Mouse (Mus musculus) liver, embryonic 12.5 days (tissue): ENCODE measurements around the gene Acot8. TPM values are rescaled to one million over a fixed set of nuclear protein-coding genes. Genes with fewer than 3 reads are reported as not detected.

Source experiments
- ATAC-seq: fragments of 200-750 bp; cut with Nextera tagmentation; 2 replicates; pipeline ENCODE4 v1.8.0; 2017; ENCODE audit warnings: moderate number of reproducible peaks, mild to moderate bottlenecking, moderate library complexity
- H3K27ac ChIP-seq: fragments of 300-500 bp; sonication (generic); 2 replicates; pipeline ENCODE4 v1.5.1; 2016; ENCODE audit warnings: mild to moderate bottlenecking
- H3K27me3 ChIP-seq: fragments of 300-500 bp; sonication (generic); replicated peaks from 2 replicates; pipeline ENCODE4 v1.6.1; 2016; ENCODE audit warnings: mild to moderate bottlenecking, moderate library complexity
- H3K36me3 ChIP-seq: fragments of 300-500 bp; sonication (generic); 2 replicates; pipeline ENCODE4 v1.6.1; 2016; ENCODE audit warnings: mild to moderate bottlenecking, moderate library complexity
- H3K4me1 ChIP-seq: fragments of 300-500 bp; sonication (generic); 2 replicates; pipeline ENCODE4 v1.6.1; 2016
- H3K4me2 ChIP-seq: fragments of 300-500 bp; sonication (generic); 2 replicates; pipeline ENCODE4 v1.6.1; 2016; ENCODE audit warnings: mild to moderate bottlenecking, moderate library complexity
- H3K4me3 ChIP-seq: fragments of 300-500 bp; sonication (generic); 2 replicates; pipeline ENCODE4 v1.5.1; 2016; ENCODE audit warnings: mild to moderate bottlenecking, moderate library complexity
- H3K9ac ChIP-seq: fragments of 300-500 bp; sonication (generic); 2 replicates; pipeline ENCODE4 v1.6.1; 2016; ENCODE audit warnings: mild to moderate bottlenecking, moderate library complexity
- H3K9me3 ChIP-seq: fragments of 300-500 bp; sonication (generic); replicated peaks from 2 replicates; pipeline ENCODE4 v1.6.1; 2016; ENCODE audit warnings: mild to moderate bottlenecking, moderate library complexity
- whole genome bisulfite sequencing: fragments of 180-500 bp; shearing (Covaris S2); methylation state at CpG from one replicate; pipeline ENCODE4 v1.1.7; 2016; ENCODE audit not compliant: insufficient replicate concordance; 5-methylcytosine and 5-hydroxymethylcytosine counted together
- polyA plus RNA-seq: library from polyadenylated mRNA; unstranded; fragments of >200 nt; fragmentation: Nextera tagmentation; extraction: Ambion mirVana; gene quantifications from 2 replicates; pipeline ENCODE4 v1.2.1, GENCODE M21; 2016

Gene Acot8
- polyA plus RNA-seq, 1 experiment from 2014 or later, result 21.5 TPM

GRCm38 (mm10) chr2:164827146-164827850 lies 22.6 kb upstream of the Acot8 start:
- no peaks in the 10 kb centered on the region for H3K9me3 ChIP-seq
- no peak for ATAC-seq
- no peak overlapping the region for H3K4me3 ChIP-seq
- H3K36me3 ChIP-seq, result peaks cover 36% of the 10 kb centered on the region
- peaks cover 31% of the 10 kb centered on the region for H3K4me1 ChIP-seq
- H3K27me3 ChIP-seq, result no peaks in the 10 kb centered on the region
- H3K27ac ChIP-seq, result peak overlapping the region; percentile 15; the same call in 1 of the 2 replicates
- H3K4me2 ChIP-seq, result 0 out of 2 replicates have a peak overlapping the region, but pooled peaks have one; percentile 7
- H3K9ac ChIP-seq, result no peak overlapping the region
- 68% methylated on average over 16 of the region's 16 CpGs for whole genome bisulfite sequencing

GRCm38 (mm10) chr2:164825521-164825920 lies 20.8 kb upstream of the Acot8 start:
- Histone ChIP-seq H3K36me3 (peaks cover 49% of the 10 kb centered on the region), H3K27ac (no peak overlapping the region), H3K9ac (no peak overlapping the region), H3K4me2 (no peak overlapping the region), H3K9me3 (no peaks in the 10 kb centered on the region), H3K4me1 (peaks cover 35% of the 10 kb centered on the region), H3K27me3 (no peaks in the 10 kb centered on the region), H3K4me3 (no peak overlapping the region)
- 94% methylated on average over 17 of the region's 17 CpGs for WGBS
- no peak for ATAC-seq

GRCm38 (mm10) chr2:164823969-164824368 lies 19.3 kb upstream of the Acot8 start:
- peak overlapping the region; percentile 84 for H3K4me2 ChIP-seq
- H3K4me3 ChIP-seq, result peak overlapping the region; percentile 76
- peaks cover 57% of the 10 kb centered on the region for H3K36me3 ChIP-seq
- peaks cover 35% of the 10 kb centered on the region for H3K4me1 ChIP-seq
- no peaks in the 10 kb centered on the region for H3K9me3 ChIP-seq
- ATAC-seq, result no peak
- peak overlapping the region; percentile 83; the same call in 1 of the 2 replicates for H3K9ac ChIP-seq
- 82% methylated on average over 4 of the region's 4 CpGs for WGBS
- no peaks in the 10 kb centered on the region for H3K27me3 ChIP-seq
- H3K27ac ChIP-seq, result no peak overlapping the region

GRCm38 (mm10) chr2:164823181-164823585 lies 18.5 kb upstream of the Acot8 start:
- H3K27me3 ChIP-seq, result no peaks in the 10 kb centered on the region
- under 1% methylated on average over 10 of the region's 10 CpGs for WGBS
- H3K4me1 ChIP-seq, result peaks cover 36% of the 10 kb centered on the region
- H3K4me2 ChIP-seq, result peak overlapping the region; percentile 84
- peaks cover 56% of the 10 kb centered on the region for H3K36me3 ChIP-seq
- peak overlapping the region; percentile 83 for H3K9ac ChIP-seq
- peak overlapping the region; percentile 76 for H3K4me3 ChIP-seq
- ATAC-seq, result peak; percentile 56
- H3K9me3 ChIP-seq, result no peaks in the 10 kb centered on the region
- H3K27ac ChIP-seq, result peak overlapping the region; percentile 79

- Histone ChIP-seq H3K9ac (peak within 1 kb of the TSS; percentile 83), H3K27me3 (no peaks in the 10 kb centered on the region), H3K27ac (peak within 1 kb of the TSS; percentile 79), H3K4me1 (peaks cover 38% of the 10 kb centered on the region), H3K4me2 (peak within 1 kb of the TSS; percentile 84), H3K4me3 (peak within 1 kb of the TSS; percentile 76), H3K9me3 (no peaks in the 10 kb centered on the region), H3K36me3 (peaks cover 51% of the 10 kb centered on the region)
- WGBS, result 3% methylated on average over 32 of the region's 32 CpGs
- ATAC-seq, result peak; percentile 99
These were observed 18.0 kb upstream of the Acot8 start, which contains the start of gene Zswim1 for GRCm38 (mm10) chr2:164822636-164823165. TSS of gene Zswim1 (plus strand) at chr2:164822686.

- no peak overlapping the region for H3K4me2 ChIP-seq
- H3K4me3 ChIP-seq, result no peak overlapping the region
- H3K9me3 ChIP-seq, result no peaks in the 10 kb centered on the region
- no peaks in the 10 kb centered on the region for H3K27me3 ChIP-seq
- peaks cover 40% of the 10 kb centered on the region for H3K4me1 ChIP-seq
- H3K36me3 ChIP-seq, result peaks cover 35% of the 10 kb centered on the region
- WGBS, result 85% methylated on average over 6 of the region's 6 CpGs
- no peak overlapping the region for H3K27ac ChIP-seq
- no peak overlapping the region for H3K9ac ChIP-seq
- ATAC-seq, result no peak
These were observed 16.4 kb upstream of the Acot8 start for GRCm38 (mm10) chr2:164821060-164821459.

- Histone ChIP-seq H3K4me1 (peaks cover 44% of the 10 kb centered on the region), H3K4me2 (no peak overlapping the region), H3K4me3 (no peak overlapping the region), H3K36me3 (peaks cover 31% of the 10 kb centered on the region), H3K27me3 (no peaks in the 10 kb centered on the region), H3K27ac (0 out of 2 replicates have a peak overlapping the region, but pooled peaks have one; percentile 9), H3K9ac (no peak overlapping the region), H3K9me3 (no peaks in the 10 kb centered on the region)
- 62% methylated on average over 5 of the region's 5 CpGs for WGBS
- ATAC-seq, result no peak
These were observed 13.0 kb upstream of the Acot8 start for GRCm38 (mm10) chr2:164817703-164818102.

- no peaks in the 10 kb centered on the region for H3K27me3 ChIP-seq
- H3K4me3 ChIP-seq, result no peak overlapping the region
- 0 out of 2 replicates have a peak overlapping the region, but pooled peaks have one; percentile 9 for H3K27ac ChIP-seq
- no peak overlapping the region for H3K4me2 ChIP-seq
- no peak for ATAC-seq
- H3K9ac ChIP-seq, result no peak overlapping the region
- peaks cover 36% of the 10 kb centered on the region for H3K36me3 ChIP-seq
- 74% methylated on average over 6 of the region's 6 CpGs for WGBS
- H3K9me3 ChIP-seq, result no peaks in the 10 kb centered on the region
- H3K4me1 ChIP-seq, result peaks cover 39% of the 10 kb centered on the region
These were observed 12.5 kb upstream of the Acot8 start for GRCm38 (mm10) chr2:164817206-164817605.

- Histone ChIP-seq H3K27ac (peak overlapping the region; percentile 62), H3K9ac (0 out of 2 replicates have a peak overlapping the region, but pooled peaks have one; percentile 17), H3K36me3 (peaks cover 30% of the 10 kb centered on the region), H3K4me3 (no peak overlapping the region), H3K9me3 (no peaks in the 10 kb centered on the region), H3K4me2 (peak overlapping the region; percentile 32), H3K4me1 (peaks cover 35% of the 10 kb centered on the region), H3K27me3 (no peaks in the 10 kb centered on the region)
- 52% methylated on average over 8 of the region's 8 CpGs for WGBS
- ATAC-seq, result peak; percentile 80
These were observed 11.1 kb upstream of the Acot8 start for GRCm38 (mm10) chr2:164815821-164816220.

GRCm38 (mm10) chr2:164815348-164815747 lies 10.7 kb upstream of the Acot8 start:
- ATAC-seq, result peak; percentile 45; the same call in 1 of the 2 replicates

GRCm38 (mm10) chr2:164813557-164813956 lies 8.9 kb upstream of the Acot8 start:
- Histone ChIP-seq H3K4me2 (no peak overlapping the region), H3K4me1 (peaks cover 35% of the 10 kb centered on the region), H3K9me3 (no peaks in the 10 kb centered on the region), H3K27me3 (no peaks in the 10 kb centered on the region), H3K4me3 (no peak overlapping the region), H3K36me3 (peaks cover 38% of the 10 kb centered on the region), H3K27ac (no peak overlapping the region), H3K9ac (0 out of 2 replicates have a peak overlapping the region, but pooled peaks have one; percentile 18)
- ATAC-seq, result no peak
- whole genome bisulfite sequencing, result 68% methylated on average over 2 of the region's 2 CpGs

More at GRCm38 (mm10) chr2:164815348-164815747, 10.7 kb upstream of the Acot8 start:
- 59% methylated on average over 5 of the region's 5 CpGs for WGBS
- Histone ChIP-seq H3K36me3 (peaks cover 28% of the 10 kb centered on the region), H3K4me1 (peaks cover 35% of the 10 kb centered on the region), H3K9me3 (no peaks in the 10 kb centered on the region), H3K27me3 (no peaks in the 10 kb centered on the region), H3K4me3 (no peak overlapping the region), H3K9ac (no peak overlapping the region), H3K27ac (peak overlapping the region; percentile 62), H3K4me2 (peak overlapping the region; percentile 32)

- no peaks in the 10 kb centered on the region for H3K9me3 ChIP-seq
- no peak overlapping the region; the same call in 1 of the 2 replicates for H3K4me3 ChIP-seq
- peak overlapping the region; percentile 85; the same call in 1 of the 2 replicates for H3K9ac ChIP-seq
- H3K27ac ChIP-seq, result 0 out of 2 replicates have a peak overlapping the region, but pooled peaks have one; percentile 39
- WGBS, result 66% methylated on average over 7 of the region's 7 CpGs
- H3K4me1 ChIP-seq, result peaks cover 42% of the 10 kb centered on the region
- peak overlapping the region; percentile 92 for H3K4me2 ChIP-seq
- no peak for ATAC-seq
- peaks cover 36% of the 10 kb centered on the region for H3K36me3 ChIP-seq
- H3K27me3 ChIP-seq, result no peaks in the 10 kb centered on the region
These were observed 1.9 kb upstream of the Acot8 start for GRCm38 (mm10) chr2:164806614-164807013.
